Mouse (Mus musculus) lung, embryonic 14.5 days (tissue): ENCODE measurements around the gene 2310022A10Rik. TPM values are rescaled to one million over a fixed set of nuclear protein-coding genes. Genes with fewer than 3 reads are reported as not detected.

Experiments
- ATAC-seq: fragments of 200-750 bp; cut with Nextera tagmentation; 2 replicates; pipeline ENCODE4 v1.8.0; 2017; ENCODE audit warnings: mild to moderate bottlenecking, moderate TSS enrichment, moderate library complexity; ENCODE audit not compliant: insufficient read depth
- DNase-seq: peaks from one replicate; pipeline ENCODE4 v3.0.0-alpha.2; 2015
- H3K27ac ChIP-seq: fragments of 300-500 bp; sonication (generic); 2 replicates; pipeline ENCODE4 v1.5.1; 2014; ENCODE audit warnings: low read depth, mild to moderate bottlenecking, moderate library complexity
- H3K27me3 ChIP-seq: fragments of 300-500 bp; sonication (generic); 2 replicates; pipeline ENCODE4 v1.6.1; 2014; ENCODE audit warnings: low read length, control low read depth; ENCODE audit not compliant: insufficient read depth
- H3K36me3 ChIP-seq: fragments of 300-500 bp; sonication (generic); 2 replicates; pipeline ENCODE4 v1.6.1; 2014; ENCODE audit warnings: control low read depth; ENCODE audit not compliant: insufficient read depth
- H3K4me1 ChIP-seq: fragments of 300-500 bp; sonication (generic); 2 replicates; pipeline ENCODE4 v1.6.1; 2014; ENCODE audit warnings: antibody characterized with exemption, control low read depth; ENCODE audit not compliant: insufficient read depth
- H3K4me2 ChIP-seq: fragments of 300-500 bp; sonication (generic); 2 replicates; pipeline ENCODE4 v1.6.1; 2014; ENCODE audit warnings: mild to moderate bottlenecking
- H3K4me3 ChIP-seq: fragments of 300-500 bp; sonication (generic); 2 replicates; pipeline ENCODE4 v1.5.1; 2014; ENCODE audit warnings: low read depth, low read length
- H3K9ac ChIP-seq: fragments of 300-500 bp; sonication (generic); 2 replicates; pipeline ENCODE4 v1.6.1; 2014
- H3K9me3 ChIP-seq: fragments of 300-500 bp; sonication (generic); 2 replicates; pipeline ENCODE4 v1.6.1; 2016; ENCODE audit warnings: low read depth, low read length, control low read depth
- CTCF ChIP-seq: IDR thresholded peaks from 2 replicates; pipeline ENCODE4 v1.5.1; 2016; ENCODE audit warnings: antibody characterized with exemption, low read depth
- WGBS: fragments of 180-500 bp; shearing (Covaris S2); extraction: QIAGEN DNeasy Blood & Tissue Kit; methylation state at CpG from one replicate; pipeline ENCODE4 v1.1.7; 2014; 5-methylcytosine and 5-hydroxymethylcytosine counted together
- polyA plus RNA-seq: library from polyadenylated mRNA; unstranded; fragments of >200 nt; fragmentation: Nextera tagmentation; extraction: Ambion mirVana; gene quantifications from 2 replicates; pipeline ENCODE4 v1.2.1, GENCODE M21; 2014

2310022A10Rik gene
- polyA plus RNA-seq, 1 experiment from 2014 or later: 25.4 TPM

DNA sequence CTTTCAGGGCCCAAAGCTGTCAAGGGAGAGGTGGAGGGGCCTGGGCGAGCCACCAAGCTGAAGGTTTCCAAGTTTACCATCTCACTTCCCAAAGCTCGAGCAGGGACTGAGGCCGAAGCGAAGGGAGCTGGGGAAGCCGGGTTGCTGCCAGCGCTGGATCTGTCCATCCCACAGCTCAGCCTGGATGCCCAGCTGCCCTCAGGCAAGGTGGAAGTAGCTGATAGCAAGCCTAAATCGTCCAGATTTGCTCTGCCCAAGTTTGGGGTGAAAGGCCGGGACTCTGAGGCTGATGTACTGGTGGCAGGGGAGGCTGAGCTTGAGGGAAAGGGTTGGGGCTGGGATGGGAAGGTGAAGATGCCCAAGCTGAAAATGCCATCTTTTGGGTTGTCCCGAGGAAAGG, 34.7 kb upstream of the 2310022A10Rik start:
- H3K9me3 ChIP-seq: peaks cover 4% of the 10 kb centered on the region; the same call in 1 of the 2 replicates
- DNase-seq: no peak
- no peak overlapping the region for H3K9ac ChIP-seq
- H3K36me3 ChIP-seq: peaks cover 5% of the 10 kb centered on the region; the same call in 1 of the 2 replicates
- H3K27me3 ChIP-seq: no peaks in the 10 kb centered on the region
- ATAC-seq: no peak
- no peak for TF ChIP-seq CTCF
- no peak overlapping the region for H3K4me3 ChIP-seq
- 83% methylated on average over 9 of the region's 9 CpGs for WGBS
- H3K4me1 ChIP-seq: no peaks in the 10 kb centered on the region
- H3K4me2 ChIP-seq: no peak overlapping the region
- H3K27ac ChIP-seq: no peak overlapping the region

GRCm38 (mm10) chr7:27520104-27520503, 32.9 kb upstream of the 2310022A10Rik start:
- H3K9ac ChIP-seq: no peak overlapping the region
- H3K27ac ChIP-seq: no peak overlapping the region
- H3K4me3 ChIP-seq: no peak overlapping the region
- peaks cover 5% of the 10 kb centered on the region; the same call in 1 of the 2 replicates for H3K36me3 ChIP-seq
- peak; percentile 35; the same call in 1 of the 2 replicates for TF ChIP-seq CTCF
- no peak overlapping the region for H3K4me2 ChIP-seq
- no peaks in the 10 kb centered on the region for H3K27me3 ChIP-seq
- no peak for ATAC-seq
- no peaks in the 10 kb centered on the region for H3K4me1 ChIP-seq
- no peak for DNase-seq
- peaks cover 4% of the 10 kb centered on the region; the same call in 1 of the 2 replicates for H3K9me3 ChIP-seq

- H3K36me3 ChIP-seq: peaks cover 5% of the 10 kb centered on the region; the same call in 1 of the 2 replicates
- no peak overlapping the region for H3K4me3 ChIP-seq
- H3K4me2 ChIP-seq: no peak overlapping the region
- no peaks in the 10 kb centered on the region for H3K4me1 ChIP-seq
- DNase-seq: peak; percentile 44
- no peak overlapping the region for H3K27ac ChIP-seq
- WGBS: 63% methylated on average over 1 of the region's 1 CpGs
- no peak for ATAC-seq
- no peak for TF ChIP-seq CTCF
- no peaks in the 10 kb centered on the region for H3K27me3 ChIP-seq
- H3K9me3 ChIP-seq: peaks cover 4% of the 10 kb centered on the region; the same call in 1 of the 2 replicates
- no peak overlapping the region for H3K9ac ChIP-seq
Measured at GRCm38 (mm10) chr7:27520599-27520998, 32.4 kb upstream of the 2310022A10Rik start.

- Histone ChIP-seq H3K4me1 (no peaks in the 10 kb centered on the region), H3K36me3 (0 out of 2 replicates have a peak, but pooled peaks cover 3% of the 10 kb centered on the region), H3K27me3 (no peaks in the 10 kb centered on the region), H3K27ac (no peak within 1 kb of the TSS), H3K9me3 (peaks cover 4% of the 10 kb centered on the region; the same call in 1 of the 2 replicates), H3K4me2 (no peak within 1 kb of the TSS), H3K4me3 (no peak within 1 kb of the TSS), H3K9ac (no peak within 1 kb of the TSS)
- ATAC-seq (no peak), DNase-seq (no peak)
- no peak for TF ChIP-seq CTCF
- WGBS: 48% methylated on average over 5 of the region's 5 CpGs
Measured at GRCm38 (mm10) chr7:27522967-27523366, 30.1 kb upstream of the 2310022A10Rik start, which contains the start of gene Hipk4. TSS of gene Hipk4 (plus strand) at chr7:27523267.

DNA sequence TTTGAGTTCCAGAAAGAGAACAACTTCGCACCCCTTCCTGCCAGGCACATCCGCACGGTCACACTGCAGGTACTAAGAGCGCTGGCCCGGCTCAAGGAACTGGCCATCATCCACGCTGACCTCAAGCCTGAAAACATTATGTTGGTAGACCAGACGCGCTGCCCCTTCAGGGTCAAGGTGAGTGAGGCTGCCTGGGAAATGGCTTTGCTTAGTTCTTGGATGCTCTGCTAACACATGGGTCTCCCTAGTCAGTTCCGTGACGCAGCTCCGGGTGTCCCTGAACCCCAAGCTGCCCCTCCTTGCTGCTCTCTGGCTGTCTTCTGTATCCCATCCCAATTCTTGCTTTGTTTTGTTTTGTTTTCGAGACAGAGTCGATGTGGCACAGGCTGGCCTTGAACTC, 29.2 kb upstream of the 2310022A10Rik start:
- no peak for TF ChIP-seq CTCF
- Histone ChIP-seq H3K4me1 (no peaks in the 10 kb centered on the region), H3K9me3 (peaks cover 4% of the 10 kb centered on the region; the same call in 1 of the 2 replicates), H3K9ac (no peak overlapping the region), H3K4me2 (no peak overlapping the region), H3K27ac (no peak overlapping the region), H3K27me3 (no peaks in the 10 kb centered on the region), H3K4me3 (no peak overlapping the region), H3K36me3 (0 out of 2 replicates have a peak, but pooled peaks cover 2% of the 10 kb centered on the region)
- ATAC-seq (no peak), DNase-seq (no peak)
- 92% methylated on average over 13 of the region's 13 CpGs for WGBS

- Histone ChIP-seq H3K36me3 (no peaks in the 10 kb centered on the region; the same call in 1 of the 2 replicates), H3K4me1 (no peaks in the 10 kb centered on the region), H3K4me2 (no peak overlapping the region), H3K27me3 (no peaks in the 10 kb centered on the region), H3K4me3 (no peak overlapping the region), H3K9me3 (no peaks in the 10 kb centered on the region), H3K27ac (no peak overlapping the region), H3K9ac (no peak overlapping the region)
- WGBS: 24% methylated on average over 10 of the region's 10 CpGs
- peak; percentile 68 for ATAC-seq
- DNase-seq: peak; percentile 94
- TF ChIP-seq CTCF: peak; percentile 97
Measured at GRCm38 (mm10) chr7:27526039-27526827, 26.8 kb upstream of the 2310022A10Rik start.

GRCm38 (mm10) chr7:27529070-27529469, 24.0 kb upstream of the 2310022A10Rik start:
- 74% methylated on average over 21 of the region's 21 CpGs for WGBS
- no peak overlapping the region for H3K9ac ChIP-seq
- no peak for TF ChIP-seq CTCF
- H3K4me1 ChIP-seq: no peaks in the 10 kb centered on the region
- H3K36me3 ChIP-seq: peaks cover 19% of the 10 kb centered on the region; the same call in 1 of the 2 replicates
- H3K27ac ChIP-seq: no peak overlapping the region
- no peak for ATAC-seq
- no peak for DNase-seq
- H3K9me3 ChIP-seq: no peaks in the 10 kb centered on the region
- H3K4me3 ChIP-seq: no peak overlapping the region
- no peak overlapping the region for H3K4me2 ChIP-seq
- no peaks in the 10 kb centered on the region for H3K27me3 ChIP-seq
